Mouse (Mus musculus): ENCODE measurements around the gene Txndc17.
"Not testable (repeated sequence)": the region's sequence is repeated elsewhere in the genome, so short reads cannot be mapped to it uniquely, and the experiment has no call there.

Txndc17 gene

GRCm38 (mm10) chr11:72207204-72207833 is at the start of gene Txndc17, which contains the start of gene 4933427D14Rik:
Gene Txndc17, plus strand, starts transcription at chr11:72207547.
Gene 4933427D14Rik, minus strand, starts transcription at chr11:72207459.
- in situ Hi-C loops (cut with MboI; ENCODE audit: unreplicated experiment in 2 of 2): loop anchor here (10.0 to 25.0 kb wide), 4 partner anchors 153 to 1195 kb away; partner anchors contain the start of genes Cyb5d2 (in 1 of the 2), Derl2 (in 1 of the 2), Dhx33 (in 1 of the 2) and Mis12 (in 1 of the 2)

- in situ Hi-C loops (cut with MboI; ENCODE audit: unreplicated experiment in 2 of 2): no loop called here
Observed at GRCm38 (mm10) chr11:72163198-72163597, 44.1 kb upstream of the Txndc17 start.

GRCm38 (mm10) chr11:72169871-72170270 is 37.5 kb upstream of the Txndc17 start:
- in situ Hi-C loops (cut with MboI; ENCODE audit: unreplicated experiment in 2 of 2): no loop called here

GRCm38 (mm10) chr11:72171906-72172305 is 35.4 kb upstream of the Txndc17 start:
- in situ Hi-C loops (cut with MboI; ENCODE audit: unreplicated experiment in 2 of 2): not testable (repeated sequence)

GRCm38 (mm10) chr11:72173506-72173905 is 33.8 kb upstream of the Txndc17 start:
- in situ Hi-C loops (cut with MboI; ENCODE audit: unreplicated experiment in 2 of 2): no loop called here

GRCm38 (mm10) chr11:72174721-72175120 is 32.6 kb upstream of the Txndc17 start:
- in situ Hi-C loops (cut with MboI; ENCODE audit: unreplicated experiment in 2 of 2): no loop called here

GRCm38 (mm10) chr11:72175966-72176365 is 31.4 kb upstream of the Txndc17 start:
- in situ Hi-C loops (cut with MboI; ENCODE audit: unreplicated experiment in 2 of 2): no loop called here

- in situ Hi-C loops (cut with MboI; ENCODE audit: unreplicated experiment in 2 of 2): no loop called here
Observed at GRCm38 (mm10) chr11:72176553-72176952, 30.8 kb upstream of the Txndc17 start.

- in situ Hi-C loops (cut with MboI; ENCODE audit: unreplicated experiment in 2 of 2): no loop called here
Observed at GRCm38 (mm10) chr11:72180556-72180955, 26.8 kb upstream of the Txndc17 start.

- in situ Hi-C loops (cut with MboI; ENCODE audit: unreplicated experiment in 2 of 2): no loop called here
Observed at GRCm38 (mm10) chr11:72181136-72181535, 26.2 kb upstream of the Txndc17 start.

GRCm38 (mm10) chr11:72184252-72184651 is 23.1 kb upstream of the Txndc17 start:
- in situ Hi-C loops (cut with MboI; ENCODE audit: unreplicated experiment in 2 of 2): no loop called here

- in situ Hi-C loops (cut with MboI; ENCODE audit: unreplicated experiment in 2 of 2): no loop called here
Observed at GRCm38 (mm10) chr11:72190857-72191256, 16.5 kb upstream of the Txndc17 start.

- in situ Hi-C loops (cut with MboI; ENCODE audit: unreplicated experiment in 2 of 2): no loop called here
Observed at GRCm38 (mm10) chr11:72194259-72194658, 13.1 kb upstream of the Txndc17 start.

- in situ Hi-C loops (cut with MboI; ENCODE audit: unreplicated experiment in 2 of 2): no loop called here
Observed at GRCm38 (mm10) chr11:72196506-72196905, 10.8 kb upstream of the Txndc17 start.

- in situ Hi-C loops (cut with MboI; ENCODE audit: unreplicated experiment in 2 of 2): loop anchor here (10.0 to 25.0 kb wide), 4 partner anchors 149 to 1191 kb away; partner anchors contain the start of genes Cyb5d2 (in 1 of the 2), Derl2 (in 1 of the 2), Dhx33 (in 1 of the 2) and Mis12 (in 1 of the 2)
Observed at GRCm38 (mm10) chr11:72203440-72203839, 3.9 kb upstream of the Txndc17 start.

- in situ Hi-C loops (cut with MboI; ENCODE audit: unreplicated experiment in 2 of 2): loop anchor here (10.0 to 25.0 kb wide), 4 partner anchors 150 to 1193 kb away; partner anchors contain the start of genes Cyb5d2 (in 1 of the 2), Derl2 (in 1 of the 2), Dhx33 (in 1 of the 2) and Mis12 (in 1 of the 2)
Observed at GRCm38 (mm10) chr11:72205256-72205655, 2.1 kb upstream of the Txndc17 start.

GRCm38 (mm10) chr11:72206341-72207203 is 775 bp upstream of the Txndc17 start, which contains the start of gene Gm43951:
Gene Gm43951, minus strand, starts transcription at chr11:72206840.
- in situ Hi-C loops (cut with MboI; ENCODE audit: unreplicated experiment in 2 of 2): loop anchor here (10.0 to 25.0 kb wide), 4 partner anchors 152 to 1194 kb away; partner anchors contain the start of genes Cyb5d2 (in 1 of the 2), Derl2 (in 1 of the 2), Dhx33 (in 1 of the 2) and Mis12 (in 1 of the 2)

GRCm38 (mm10) chr11:72207834-72208377 is 559 bp downstream of the Txndc17 start:
- in situ Hi-C loops (cut with MboI; ENCODE audit: unreplicated experiment in 2 of 2): loop anchor here (10.0 to 25.0 kb wide), 4 partner anchors 153 to 1196 kb away; partner anchors contain the start of genes Cyb5d2 (in 1 of the 2), Derl2 (in 1 of the 2), Dhx33 (in 1 of the 2) and Mis12 (in 1 of the 2)

GRCm38 (mm10) chr11:72214591-72215409 is 7.5 kb downstream of the Txndc17 start:
- in situ Hi-C loops (cut with MboI; ENCODE audit: unreplicated experiment in 2 of 2): loop anchor here in 1 of 2 experiments (5.0 to 25.0 kb wide), 5 partner anchors 218 to 1202 kb away; partner anchors contain the start of genes Cyb5d2, Derl2, Dhx33 and Mis12
